Mouse (Mus musculus): ENCODE data around the gene Vmn1r143. TPM values are rescaled to one million over a fixed set of nuclear protein-coding genes. Genes with fewer than 3 reads are reported as not detected.

Vmn1r143 gene
- not detected for total RNA-seq (2023)

GRCm38 (mm10) chr7:22189077-22189476 lies at the start of gene Vmn1r143:
TSS of gene Vmn1r143 (plus strand) at chr7:22189377.

GRCm38 (mm10) chr7:22163935-22164334 lies 25.2 kb upstream of the Vmn1r143 start, which contains the start of gene Vmn1r142:
TSS of gene Vmn1r142 (minus strand) at chr7:22164035.

GRCm38 (mm10) chr7:22201164-22201563 lies 12.0 kb downstream of the Vmn1r143 start, which contains the start of gene Gm8653:
TSS of gene Gm8653 (minus strand) at chr7:22201264.

GRCm38 (mm10) chr7:22229384-22229783 lies 40.2 kb downstream of the Vmn1r143 start, which contains the start of gene Gm8453:
TSS of gene Gm8453 (minus strand) at chr7:22229484.

Other genes with a start within 250 kb of the Vmn1r143 start
- gene Vmn1r137, start 194.8 kb upstream of the Vmn1r143 start, total RNA-seq (2023) = not detected
- not detected for gene Vmn1r138, start 160.5 kb upstream of the Vmn1r143 start, total RNA-seq (2023)
- gene Gm6176, start 133.1 kb upstream of the Vmn1r143 start, total RNA-seq (2023) = not detected
- gene Vmn1r139, start 120.3 kb upstream of the Vmn1r143 start, total RNA-seq (2023) = not detected
- gene Gm16451, start 71.1 kb upstream of the Vmn1r143 start, total RNA-seq (2023) = not detected
- gene Gm10666, start 54.6 kb upstream of the Vmn1r143 start, total RNA-seq (2023) = not detected
- not detected for gene Vmn1r142, start 25.3 kb upstream of the Vmn1r143 start, total RNA-seq (2023)
- not detected for gene Gm8653, start 11.9 kb downstream of the Vmn1r143 start, total RNA-seq (2023)
- gene Gm8453, start 40.1 kb downstream of the Vmn1r143 start, total RNA-seq (2023) = not detected
- not detected for gene Gm4187, start 140.3 kb downstream of the Vmn1r143 start, total RNA-seq (2023)
- not detected for gene Gm8660, start 181.7 kb downstream of the Vmn1r143 start, total RNA-seq (2023)
- not detected for gene Vmn1r148, start 224.2 kb downstream of the Vmn1r143 start, total RNA-seq (2023)
- gene Vmn1r149, start 248.9 kb downstream of the Vmn1r143 start, total RNA-seq (2023) = not detected

All from neutrophil, adult 59 days (primary cell).